Mouse (Mus musculus) midbrain, embryonic 10.5 days (tissue): ENCODE measurements around the gene Nav2. TPM values are rescaled to one million over a fixed set of nuclear protein-coding genes. Genes with fewer than 3 reads are reported as not detected.

Source experiments
- DNase-seq: peaks from one replicate; pipeline ENCODE4 v3.0.0-alpha.2; 2017; ENCODE audit warnings: low spot score
- H3K27ac ChIP-seq: fragments of 300-500 bp; sonication (generic); replicated peaks from 2 replicates; pipeline ENCODE4 v1.5.1; 2016; ENCODE audit warnings: mild to moderate bottlenecking
- H3K27me3 ChIP-seq: fragments of 300-500 bp; sonication (generic); 2 replicates; pipeline ENCODE4 v1.6.1; 2016; ENCODE audit warnings: low read depth, mild to moderate bottlenecking; ENCODE audit not compliant: poor library complexity, severe bottlenecking
- H3K36me3 ChIP-seq: fragments of 300-500 bp; sonication (generic); 2 replicates; pipeline ENCODE4 v1.6.1; 2016; ENCODE audit warnings: mild to moderate bottlenecking, moderate library complexity
- H3K4me1 ChIP-seq: fragments of 300-500 bp; sonication (generic); 2 replicates; pipeline ENCODE4 v1.6.1; 2016
- H3K4me3 ChIP-seq: fragments of 300-500 bp; sonication (generic); 2 replicates; pipeline ENCODE4 v1.5.1; 2016; ENCODE audit warnings: mild to moderate bottlenecking, moderate library complexity
- H3K9me3 ChIP-seq: fragments of 300-500 bp; sonication (generic); replicated peaks from 2 replicates; pipeline ENCODE4 v1.6.1; 2016; ENCODE audit warnings: mild to moderate bottlenecking
- WGBS: fragments of 180-500 bp; shearing (Covaris S2); methylation state at CpG from one replicate; pipeline ENCODE4 v1.1.7; 2016; 5-methylcytosine and 5-hydroxymethylcytosine counted together
- polyA plus RNA-seq: library from polyadenylated mRNA; unstranded; fragments of >200 nt; fragmentation: Nextera tagmentation; extraction: Ambion mirVana; gene quantifications from 2 replicates; pipeline ENCODE4 v1.2.1, GENCODE M21; 2016

Gene Nav2
- polyA plus RNA-seq, 1 experiment from 2014 or later = 13.7 TPM

DNA sequence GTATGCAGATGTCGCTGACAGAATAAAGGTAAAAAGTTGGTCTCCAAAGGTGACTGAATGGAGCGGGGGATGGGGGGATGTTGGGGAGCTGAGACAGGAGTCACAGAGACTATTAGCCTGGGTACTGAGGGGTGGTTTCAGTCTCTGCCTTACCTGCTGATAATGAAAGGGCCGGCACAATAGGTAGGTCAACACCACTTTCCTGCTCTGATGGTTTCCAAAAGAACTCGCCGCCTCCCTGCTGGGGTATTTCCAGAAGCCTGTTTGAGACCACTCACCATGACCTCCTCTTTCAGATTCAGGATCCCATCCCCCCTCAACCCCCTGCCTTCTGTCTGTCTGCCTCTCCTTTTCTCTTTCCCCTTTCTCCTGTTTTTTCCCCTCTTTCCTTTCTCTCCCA, 9.5 kb downstream of the Nav2 start:
- peak overlapping the region; percentile 69 for H3K27ac ChIP-seq
- H3K4me3 ChIP-seq = peak overlapping the region; percentile 16
- H3K27me3 ChIP-seq = peaks cover 66% of the 10 kb centered on the region
- H3K36me3 ChIP-seq = no peaks in the 10 kb centered on the region
- WGBS = 6% methylated on average over 5 of the region's 5 CpGs
- peaks cover 53% of the 10 kb centered on the region for H3K4me1 ChIP-seq
- peak; percentile 32 for DNase-seq
- H3K9me3 ChIP-seq = no peaks in the 10 kb centered on the region

DNA sequence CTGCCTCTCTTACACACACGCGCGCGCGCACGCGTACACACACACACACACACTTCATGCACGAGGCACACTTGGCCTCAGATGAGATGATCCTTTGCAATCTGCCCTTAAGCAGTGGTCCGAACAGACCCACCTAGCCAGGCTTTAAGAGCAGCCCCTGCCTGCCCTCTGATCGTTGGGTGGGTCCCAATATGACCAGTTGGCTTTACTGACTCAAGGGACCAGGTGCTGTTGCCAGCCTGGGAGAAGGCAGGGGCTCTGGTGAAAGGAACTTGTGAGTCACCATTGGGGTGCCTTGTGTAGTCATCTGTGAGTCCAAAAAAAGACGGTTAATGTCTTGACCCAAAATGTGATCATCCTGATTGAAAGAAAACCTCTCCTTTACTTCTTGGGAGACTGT, 9.9 kb downstream of the Nav2 start:
- peak overlapping the region; percentile 16 for H3K4me3 ChIP-seq
- 15% methylated on average over 11 of the region's 11 CpGs for WGBS
- peaks cover 69% of the 10 kb centered on the region for H3K27me3 ChIP-seq
- no peak for DNase-seq
- no peaks in the 10 kb centered on the region for H3K9me3 ChIP-seq
- H3K27ac ChIP-seq = peak overlapping the region; percentile 69
- peaks cover 53% of the 10 kb centered on the region for H3K4me1 ChIP-seq
- H3K36me3 ChIP-seq = no peaks in the 10 kb centered on the region

DNA sequence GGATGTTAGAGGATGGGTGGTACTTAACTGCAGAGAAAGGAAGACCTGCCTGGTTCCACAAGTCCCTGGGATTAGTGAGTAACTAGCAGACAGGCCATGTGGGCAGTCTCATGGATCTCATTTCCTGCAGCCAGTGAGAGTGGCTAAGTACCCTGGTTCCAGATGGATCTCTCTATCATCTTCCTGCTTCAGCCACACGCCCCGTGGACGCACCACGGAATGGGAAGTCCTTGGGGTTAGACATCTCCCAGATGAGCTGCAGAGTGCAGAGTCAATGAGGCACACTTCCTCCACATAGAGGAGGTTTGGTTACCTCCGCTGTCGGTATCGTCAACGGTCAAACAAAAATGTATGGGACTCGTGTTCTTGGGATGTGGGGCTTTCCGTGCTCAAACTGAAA, 15.1 kb downstream of the Nav2 start:
- Histone ChIP-seq H3K36me3 (no peaks in the 10 kb centered on the region), H3K4me3 (no peak overlapping the region), H3K4me1 (peaks cover 13% of the 10 kb centered on the region), H3K27me3 (peaks cover 65% of the 10 kb centered on the region), H3K27ac (no peak overlapping the region), H3K9me3 (no peaks in the 10 kb centered on the region)
- no peak for DNase-seq
- 91% methylated on average over 10 of the region's 10 CpGs for WGBS

DNA sequence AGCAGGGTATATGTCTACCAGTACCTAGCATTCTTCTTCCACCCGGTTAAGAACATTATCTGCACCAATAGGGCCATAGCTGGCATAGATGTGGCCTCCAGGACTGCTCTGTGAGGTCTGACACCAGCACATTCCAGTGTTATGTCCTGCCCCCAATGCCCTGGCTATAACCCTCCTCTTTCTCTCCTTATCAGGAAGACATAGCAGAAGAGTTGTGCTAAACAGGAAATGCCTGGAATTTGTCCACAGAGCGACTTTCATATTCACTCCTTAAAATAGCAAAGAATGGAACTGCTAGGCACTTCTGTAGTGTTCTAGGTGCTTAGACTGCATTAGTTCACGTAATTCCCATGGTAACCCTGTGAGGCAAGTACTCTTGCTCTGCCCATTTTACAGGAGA, 16.7 kb downstream of the Nav2 start:
- H3K27me3 ChIP-seq = peaks cover 63% of the 10 kb centered on the region
- peaks cover 17% of the 10 kb centered on the region for H3K4me1 ChIP-seq
- 85% methylated on average over 3 of the region's 3 CpGs for WGBS
- no peak overlapping the region for H3K4me3 ChIP-seq
- H3K27ac ChIP-seq = 0 out of 2 replicates have a peak overlapping the region, but pooled peaks have one; percentile 23
- no peak for DNase-seq
- no peaks in the 10 kb centered on the region for H3K36me3 ChIP-seq
- H3K9me3 ChIP-seq = no peaks in the 10 kb centered on the region

DNA sequence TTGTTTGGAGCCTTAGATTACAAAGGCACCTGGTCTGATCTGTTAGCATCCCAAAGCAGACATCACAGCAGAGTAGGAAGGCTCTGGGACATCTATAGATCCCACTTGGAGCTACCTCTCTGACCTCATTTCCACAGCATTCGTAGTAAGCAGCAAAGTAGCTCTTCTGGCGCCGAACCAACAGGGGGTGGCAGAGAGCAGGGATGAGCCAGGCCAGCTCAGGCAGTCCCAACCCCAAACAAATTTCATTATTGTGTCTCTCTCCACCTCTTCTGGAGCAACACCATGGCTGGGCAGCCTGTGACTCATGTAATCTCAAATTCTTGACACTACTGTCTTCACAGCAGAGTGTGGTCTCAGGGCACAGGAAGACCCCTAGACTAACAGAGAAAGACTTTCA, 19.8 kb downstream of the Nav2 start:
- peaks cover 80% of the 10 kb centered on the region for H3K27me3 ChIP-seq
- no peaks in the 10 kb centered on the region for H3K36me3 ChIP-seq
- peak; percentile 76 for DNase-seq
- H3K4me1 ChIP-seq = peaks cover 27% of the 10 kb centered on the region
- peak overlapping the region; percentile 69 for H3K27ac ChIP-seq
- 17% methylated on average over 3 of the region's 3 CpGs for WGBS
- no peaks in the 10 kb centered on the region for H3K9me3 ChIP-seq
- H3K4me3 ChIP-seq = no peak overlapping the region

DNA sequence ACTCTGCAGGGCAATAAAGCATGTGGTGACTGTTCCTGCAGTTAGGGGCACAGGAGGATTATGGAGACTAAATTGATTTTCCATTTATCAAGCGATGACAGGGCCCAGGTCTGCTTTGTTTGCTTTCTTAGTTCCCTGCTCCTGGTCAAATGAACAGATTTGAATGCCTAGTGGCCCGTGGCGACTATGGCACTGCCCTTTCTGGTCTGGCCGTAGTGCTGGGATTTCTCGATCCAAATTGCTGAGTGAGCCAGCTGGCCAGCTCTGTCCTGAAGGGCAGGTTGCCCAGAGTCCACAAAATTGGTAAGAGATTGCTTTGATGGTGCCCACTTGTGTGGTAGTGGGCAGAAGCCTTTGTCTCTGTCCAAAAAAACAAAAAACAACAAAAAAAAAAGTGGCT, 21.9 kb downstream of the Nav2 start:
- peak overlapping the region; percentile 57; the same call in 1 of the 2 replicates for H3K27ac ChIP-seq
- WGBS = 52% methylated on average over 5 of the region's 5 CpGs

DNA sequence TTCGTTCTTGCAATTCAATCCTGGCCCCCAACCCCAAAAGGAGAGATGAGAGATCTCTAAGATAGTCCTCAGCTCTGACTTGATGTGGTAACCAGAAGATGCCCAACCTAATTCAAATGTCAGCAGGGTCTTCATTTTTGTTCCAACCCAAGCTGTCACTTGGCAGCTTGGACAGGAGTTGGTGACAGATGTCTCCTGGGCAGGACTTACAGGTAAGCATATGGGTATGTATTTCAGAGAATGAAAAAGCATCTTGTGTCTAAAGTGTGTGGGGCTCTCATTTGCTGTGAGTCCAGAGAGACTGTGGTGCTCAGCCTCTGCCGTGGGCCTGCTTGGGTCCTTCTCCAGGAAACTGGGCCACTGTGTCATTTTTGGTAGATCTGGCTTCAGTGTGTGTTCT, 23.6 kb downstream of the Nav2 start:
- 87% methylated on average over 2 of the region's 2 CpGs for WGBS
- no peaks in the 10 kb centered on the region for H3K36me3 ChIP-seq
- no peaks in the 10 kb centered on the region for H3K9me3 ChIP-seq
- no peak overlapping the region for H3K4me3 ChIP-seq
- no peak overlapping the region for H3K27ac ChIP-seq
- DNase-seq = no peak
- peaks cover 27% of the 10 kb centered on the region for H3K4me1 ChIP-seq
- H3K27me3 ChIP-seq = peaks cover 77% of the 10 kb centered on the region

More for the DNA sequence above, 21.9 kb downstream of the Nav2 start:
- Histone ChIP-seq H3K36me3 (no peaks in the 10 kb centered on the region), H3K9me3 (no peaks in the 10 kb centered on the region), H3K4me1 (peaks cover 31% of the 10 kb centered on the region), H3K27me3 (peaks cover 80% of the 10 kb centered on the region), H3K4me3 (no peak overlapping the region)
- DNase-seq = no peak

DNA sequence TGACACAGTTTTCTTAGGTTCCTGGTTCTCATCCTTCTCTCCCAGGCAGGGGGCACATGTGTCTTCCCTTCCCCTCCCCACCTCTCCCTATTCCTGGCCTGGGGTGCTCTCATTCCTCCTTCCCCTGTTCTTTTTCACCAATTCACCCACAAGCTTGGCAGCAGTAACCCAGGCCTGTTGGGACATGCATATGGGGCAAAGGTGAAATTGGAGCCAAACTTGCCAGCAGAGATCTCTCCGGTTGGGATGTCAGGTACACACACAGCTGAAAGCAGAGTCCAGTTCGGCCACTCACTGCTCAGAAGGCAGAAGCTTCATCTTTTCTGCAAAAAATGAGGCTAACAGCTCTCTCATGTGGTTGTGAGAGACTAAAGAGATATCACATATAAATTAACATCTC, 26.3 kb downstream of the Nav2 start:
- Histone ChIP-seq H3K27me3 (peaks cover 67% of the 10 kb centered on the region), H3K4me1 (peaks cover 18% of the 10 kb centered on the region), H3K27ac (no peak overlapping the region), H3K4me3 (no peak overlapping the region), H3K36me3 (no peaks in the 10 kb centered on the region), H3K9me3 (no peaks in the 10 kb centered on the region)
- 81% methylated on average over 2 of the region's 2 CpGs for WGBS
- no peak for DNase-seq

DNA sequence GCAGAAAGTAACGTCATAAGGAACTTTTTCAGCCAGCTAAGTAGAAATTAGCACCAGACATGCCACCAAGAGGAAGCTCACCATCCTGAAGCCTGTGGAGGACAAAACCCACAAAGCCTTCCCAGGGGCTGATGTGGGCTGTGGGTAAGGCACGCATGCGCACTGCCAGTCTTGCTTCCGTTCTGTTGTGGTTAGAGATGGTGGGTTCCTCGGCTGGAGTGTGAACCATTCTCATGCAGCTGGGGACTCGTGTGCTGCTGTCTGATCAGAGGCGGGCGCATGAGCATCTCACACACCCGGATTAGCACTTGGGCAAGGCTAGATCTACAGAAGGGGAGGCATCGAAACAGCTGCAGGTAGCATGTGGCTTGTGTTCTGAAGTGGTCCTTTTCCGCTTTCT, 29.0 kb downstream of the Nav2 start:
- DNase-seq = no peak
- Histone ChIP-seq H3K4me3 (no peak overlapping the region), H3K27me3 (peaks cover 55% of the 10 kb centered on the region), H3K36me3 (no peaks in the 10 kb centered on the region), H3K4me1 (0 out of 2 replicates have a peak, but pooled peaks cover 5% of the 10 kb centered on the region), H3K9me3 (no peaks in the 10 kb centered on the region), H3K27ac (no peak overlapping the region)
- WGBS = 87% methylated on average over 11 of the region's 11 CpGs

DNA sequence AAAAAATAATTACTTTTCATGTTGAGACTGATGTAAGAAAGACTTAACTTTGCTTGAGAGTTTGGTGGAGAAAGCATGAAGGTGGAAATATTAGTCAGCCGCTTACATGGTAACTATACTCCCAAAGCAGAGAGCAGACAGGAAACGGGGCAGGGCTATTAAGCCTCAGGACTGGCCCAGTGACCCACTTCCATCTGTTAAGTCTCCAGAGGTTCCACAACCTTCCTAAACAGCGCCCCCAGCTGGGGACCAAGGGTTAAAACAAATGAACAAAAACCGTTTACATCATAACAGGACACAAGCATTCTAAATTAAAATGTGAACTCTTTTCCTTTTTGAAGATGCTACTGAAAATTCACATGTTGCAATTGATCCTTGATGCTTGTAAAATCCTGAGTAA, 29.7 kb downstream of the Nav2 start:
- Histone ChIP-seq H3K36me3 (no peaks in the 10 kb centered on the region), H3K4me3 (no peak overlapping the region), H3K27me3 (peaks cover 53% of the 10 kb centered on the region), H3K27ac (no peak overlapping the region), H3K4me1 (0 out of 2 replicates have a peak, but pooled peaks cover 5% of the 10 kb centered on the region), H3K9me3 (no peaks in the 10 kb centered on the region)
- 40% methylated on average over 4 of the region's 4 CpGs for WGBS
- no peak for DNase-seq

DNA sequence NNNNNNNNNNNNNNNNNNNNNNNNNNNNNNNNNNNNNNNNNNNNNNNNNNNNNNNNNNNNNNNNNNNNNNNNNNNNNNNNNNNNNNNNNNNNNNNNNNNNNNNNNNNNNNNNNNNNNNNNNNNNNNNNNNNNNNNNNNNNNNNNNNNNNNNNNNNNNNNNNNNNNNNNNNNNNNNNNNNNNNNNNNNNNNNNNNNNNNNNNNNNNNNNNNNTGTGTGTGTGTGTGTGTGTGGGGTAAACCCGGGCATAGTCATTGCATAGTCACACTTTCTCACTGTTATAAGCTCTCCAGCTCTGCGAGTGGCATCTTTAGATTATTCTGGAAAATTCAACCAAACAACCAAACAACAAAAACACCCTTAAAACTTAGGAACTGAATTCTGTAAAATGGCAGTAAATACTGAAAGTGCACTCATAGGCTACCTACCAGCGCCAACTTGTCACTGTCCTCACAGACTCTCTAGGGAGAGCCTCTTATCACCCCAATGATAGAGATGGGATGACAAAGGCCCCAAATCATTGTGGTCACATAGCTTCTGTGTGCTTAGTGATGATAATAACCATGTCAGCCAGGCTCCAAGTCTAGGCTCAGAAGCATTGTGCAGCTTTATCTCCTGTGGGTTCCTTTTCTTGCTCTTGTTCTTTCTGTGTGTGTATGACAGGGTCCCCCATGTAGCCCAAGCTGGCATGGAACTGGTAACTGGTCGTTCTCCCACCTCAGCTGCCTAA, 40.0 kb downstream of the Nav2 start:
- WGBS = 83% methylated on average over 4 of the region's 4 CpGs
- DNase-seq = no peak
- Histone ChIP-seq H3K4me3 (no peak overlapping the region), H3K27ac (no peak overlapping the region), H3K4me1 (peaks cover 22% of the 10 kb centered on the region), H3K36me3 (no peaks in the 10 kb centered on the region), H3K9me3 (no peaks in the 10 kb centered on the region), H3K27me3 (peaks cover 77% of the 10 kb centered on the region)

DNA sequence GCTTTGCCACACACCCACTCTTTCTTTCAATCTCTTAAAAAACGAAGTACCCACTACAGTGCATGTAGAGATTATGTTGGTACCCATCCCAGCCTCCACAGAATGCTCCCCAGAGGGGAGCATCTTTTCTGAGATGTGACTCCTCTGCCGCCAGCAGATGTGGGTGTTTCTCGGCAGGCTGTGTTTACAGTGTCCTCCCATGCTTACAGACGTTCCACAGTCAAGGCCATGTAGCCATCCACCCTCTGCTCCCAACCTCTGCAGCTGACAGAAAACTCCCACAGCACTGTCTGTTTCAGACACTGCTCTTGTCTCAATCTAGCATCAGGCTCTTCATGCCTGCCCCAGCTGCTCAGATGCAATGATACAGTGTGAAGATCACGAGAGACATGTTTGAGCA, 46.0 kb downstream of the Nav2 start:
- Histone ChIP-seq H3K9me3 (no peaks in the 10 kb centered on the region), H3K36me3 (no peaks in the 10 kb centered on the region), H3K4me1 (peaks cover 15% of the 10 kb centered on the region), H3K27ac (no peak overlapping the region), H3K4me3 (no peak overlapping the region), H3K27me3 (peaks cover 88% of the 10 kb centered on the region)
- no peak for DNase-seq
- 84% methylated on average over 5 of the region's 5 CpGs for WGBS

DNA sequence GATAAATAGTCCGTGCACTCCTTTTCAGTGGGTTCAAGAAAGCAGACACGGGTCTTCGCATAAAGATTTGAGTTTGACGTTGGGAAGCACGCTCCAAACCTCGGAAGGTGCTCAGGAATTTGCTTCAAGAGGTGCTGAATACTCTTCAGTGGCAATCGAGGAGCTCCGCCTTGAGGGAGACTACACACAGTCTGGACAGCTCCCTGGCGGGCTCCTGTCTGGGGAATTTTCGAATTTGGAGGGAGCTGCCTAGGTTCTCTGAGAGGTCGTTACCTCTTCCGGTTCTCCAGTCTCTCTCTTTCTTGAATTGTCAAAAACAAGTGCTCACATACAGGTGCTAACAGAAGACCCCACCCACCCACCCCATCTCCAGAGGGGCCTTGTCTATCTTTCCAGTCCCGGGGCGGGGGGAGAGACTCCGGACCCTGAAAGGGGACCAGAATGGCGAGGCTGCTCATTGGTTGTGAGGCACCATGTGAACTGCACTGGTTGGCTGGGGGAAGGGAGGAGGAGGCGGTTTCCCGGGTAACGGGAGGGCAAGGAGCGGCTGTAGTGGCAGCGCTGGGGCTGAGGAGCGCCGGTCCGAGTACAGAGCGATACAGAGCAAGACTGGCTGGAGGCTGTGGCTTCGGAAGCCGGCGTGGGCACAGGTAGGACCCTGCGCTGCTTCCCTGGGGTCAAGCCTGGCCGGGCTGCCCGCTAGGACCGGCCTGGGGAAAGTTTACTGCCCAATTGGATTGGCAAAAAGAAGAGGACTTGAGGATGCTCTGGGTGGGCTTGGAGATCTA, 50.2 kb downstream of the Nav2 start:
- 3% methylated on average over 32 of the region's 32 CpGs for WGBS
- peak; percentile 95 for DNase-seq
- no peaks in the 10 kb centered on the region for H3K36me3 ChIP-seq
- H3K27me3 ChIP-seq = peaks cover 99% of the 10 kb centered on the region
- peak overlapping the region; percentile 74 for H3K4me3 ChIP-seq
- peaks cover 57% of the 10 kb centered on the region for H3K4me1 ChIP-seq
- peak overlapping the region; percentile 81 for H3K27ac ChIP-seq
- no peaks in the 10 kb centered on the region for H3K9me3 ChIP-seq
